Mouse (Mus musculus): ENCODE measurements around the gene Prlr.

GRCm38 (mm10) chr15:10242250-10242649, 65.2 kb downstream of the Prlr start:
- TF ChIP-seq CTCF (conservative IDR thresholded peaks at IDR 0.05; ENCODE audit: insufficient read depth, insufficient read length, low read depth, low read length), result no peak
- TF ChIP-seq POLR2A (IDR thresholded peaks at IDR 0.05; ENCODE audit: low read depth, low read length), result no peak

All from kidney, adult 2 months (tissue).